Mouse (Mus musculus): ENCODE data around the gene Rhobtb1.

Rhobtb1 gene

DNA sequence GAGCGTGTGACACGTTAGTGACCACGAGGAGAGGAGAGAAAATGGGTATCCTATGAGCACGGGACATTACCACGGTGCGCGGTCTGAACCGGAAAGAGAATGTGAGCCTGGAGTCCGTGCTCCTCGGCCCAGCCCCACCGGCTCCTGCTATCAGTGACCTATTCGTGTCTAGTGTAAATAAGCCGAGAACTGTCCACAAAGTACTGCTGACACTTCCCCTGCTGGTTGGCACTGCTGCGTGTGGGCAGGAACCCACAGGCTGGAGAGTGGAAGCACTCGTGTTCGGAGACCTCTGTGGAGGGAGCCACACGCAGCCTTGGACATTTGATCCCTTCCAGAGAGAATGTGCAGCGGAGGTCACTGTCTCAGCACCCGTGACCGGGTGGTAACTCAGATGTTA, at the start of gene Rhobtb1:
Gene Rhobtb1 (plus strand): TSS at position 390 of the 400 bp plus-strand sequence.
- peak; percentile 5 for DNase-seq

- peak; percentile 80 for DNase-seq
These were observed 49.2 kb upstream of the Rhobtb1 start for GRCm38 (mm10) chr10:69101988-69102387.

DNA sequence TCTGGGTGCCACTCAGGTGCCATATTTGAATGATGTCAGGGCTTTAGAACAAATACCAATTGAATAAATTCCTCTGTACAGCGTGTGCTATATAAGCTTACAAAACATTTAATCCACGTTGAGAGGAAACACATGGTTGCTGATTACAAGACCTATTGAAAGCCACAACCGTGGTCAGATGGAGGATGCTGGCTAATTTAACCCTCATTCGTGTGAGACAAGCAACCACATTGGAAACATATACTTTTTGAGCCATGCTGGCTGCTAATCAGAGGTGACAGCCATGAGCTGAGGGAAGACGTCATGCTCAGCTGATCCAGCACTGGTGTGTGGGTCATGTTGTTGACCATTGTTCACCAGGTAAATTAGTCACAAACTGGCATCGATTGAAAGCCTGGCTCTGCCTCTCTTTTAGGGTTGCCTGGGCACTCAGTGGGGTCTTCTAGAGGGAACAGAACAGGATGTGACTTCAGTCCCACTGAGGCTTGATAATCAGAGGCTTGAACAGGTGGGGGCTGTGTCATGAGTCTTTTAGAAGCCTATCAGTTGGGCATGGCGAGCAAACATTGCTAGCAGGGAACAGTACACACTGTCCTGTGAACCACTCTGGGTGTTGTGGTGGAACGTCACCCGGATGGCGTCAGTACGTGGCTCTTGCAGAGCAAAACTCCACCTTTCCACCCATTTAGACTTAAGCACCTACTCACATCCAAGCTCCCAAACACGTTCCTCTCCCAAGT, 46.9 kb upstream of the Rhobtb1 start:
- DNase-seq, result peak; percentile 31

DNA sequence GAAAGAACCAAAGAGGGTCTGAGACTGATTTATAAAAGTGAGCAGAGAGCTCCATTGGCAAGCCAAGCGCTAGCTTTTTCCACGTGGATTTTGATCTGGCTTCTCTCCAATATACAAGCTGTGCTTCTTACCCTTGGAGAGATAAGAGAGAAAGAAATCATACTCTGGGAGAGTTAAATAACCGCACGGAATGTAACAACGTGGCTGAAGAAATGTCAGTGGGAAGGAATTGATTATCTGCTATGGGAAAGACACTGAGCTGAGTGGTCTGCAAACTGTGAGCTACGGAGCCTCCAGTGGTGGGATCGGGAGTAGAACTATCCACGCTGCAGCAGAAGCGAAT, 46.4 kb upstream of the Rhobtb1 start:
- no peak for DNase-seq

GRCm38 (mm10) chr10:69106796-69107195, 44.4 kb upstream of the Rhobtb1 start:
- DNase-seq, result no peak

GRCm38 (mm10) chr10:69107253-69107652, 44.0 kb upstream of the Rhobtb1 start:
- DNase-seq, result peak; percentile 71

DNA sequence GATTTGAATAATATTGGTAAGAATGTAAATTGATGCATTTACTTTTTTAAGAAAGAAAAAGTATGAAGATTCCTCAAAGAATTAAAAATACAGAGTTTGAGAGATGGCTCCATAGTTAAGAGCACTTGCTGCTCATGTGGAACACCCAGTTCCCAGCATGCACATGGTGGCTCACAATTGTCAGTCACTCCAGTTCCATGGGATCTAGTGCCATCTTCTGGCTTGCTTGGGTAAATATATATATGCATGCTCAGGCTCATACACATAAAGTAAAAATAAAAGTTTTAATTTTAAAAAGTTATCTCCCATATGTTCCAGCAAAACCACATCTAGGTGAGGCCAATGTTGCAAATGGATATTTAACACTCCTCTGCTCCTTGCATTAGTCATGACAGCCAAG, 36.9 kb upstream of the Rhobtb1 start:
- DNase-seq, result peak; percentile 25

DNA sequence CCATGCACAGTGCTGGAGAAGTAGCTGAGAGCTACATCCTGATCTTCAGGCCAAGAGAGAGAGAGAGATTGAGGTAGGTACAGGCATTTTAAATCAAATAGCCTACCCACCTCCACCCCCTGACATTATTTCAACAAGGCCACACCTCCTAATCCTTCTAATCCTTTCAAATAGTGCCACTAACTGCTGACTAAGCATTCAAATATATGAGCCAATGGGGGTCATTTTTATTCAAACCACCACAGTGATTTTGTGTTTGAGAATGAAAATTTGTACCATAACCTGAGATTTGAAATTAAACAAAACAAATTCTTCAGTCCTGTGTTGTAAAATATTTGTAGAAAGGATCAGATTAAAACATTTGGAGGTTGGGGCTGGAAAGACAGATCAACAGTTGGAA, 33.2 kb upstream of the Rhobtb1 start:
- no peak for DNase-seq

- DNase-seq, result no peak
These were observed 32.3 kb upstream of the Rhobtb1 start for GRCm38 (mm10) chr10:69118893-69119292.

GRCm38 (mm10) chr10:69119456-69119855, 31.8 kb upstream of the Rhobtb1 start:
- DNase-seq, result no peak

DNA sequence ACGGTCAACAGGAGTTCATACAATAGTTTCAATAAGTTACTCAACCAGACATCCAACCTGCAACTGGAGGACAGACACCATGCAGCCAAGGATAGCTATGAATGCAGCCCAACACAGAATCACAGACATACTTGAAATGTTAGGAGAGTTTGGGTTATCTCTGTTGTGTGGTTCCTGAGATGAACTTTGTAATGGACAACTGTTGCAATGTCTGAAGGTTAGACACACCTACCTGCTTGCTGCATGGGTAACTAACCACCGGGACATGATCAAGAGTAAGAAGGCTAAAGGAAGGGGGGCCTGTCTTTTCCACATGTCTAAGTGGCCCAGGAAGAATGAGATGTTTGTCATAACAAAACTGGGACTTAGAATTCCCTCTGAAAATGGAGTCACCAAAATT, 24.7 kb upstream of the Rhobtb1 start:
- DNase-seq, result no peak

- no peak for DNase-seq
These were observed 22.7 kb upstream of the Rhobtb1 start for GRCm38 (mm10) chr10:69128531-69128930.

- no peak for DNase-seq
These were observed 20.6 kb upstream of the Rhobtb1 start for GRCm38 (mm10) chr10:69130613-69131012.

- DNase-seq, result no peak
These were observed 16.9 kb upstream of the Rhobtb1 start for GRCm38 (mm10) chr10:69134356-69134755.

DNA sequence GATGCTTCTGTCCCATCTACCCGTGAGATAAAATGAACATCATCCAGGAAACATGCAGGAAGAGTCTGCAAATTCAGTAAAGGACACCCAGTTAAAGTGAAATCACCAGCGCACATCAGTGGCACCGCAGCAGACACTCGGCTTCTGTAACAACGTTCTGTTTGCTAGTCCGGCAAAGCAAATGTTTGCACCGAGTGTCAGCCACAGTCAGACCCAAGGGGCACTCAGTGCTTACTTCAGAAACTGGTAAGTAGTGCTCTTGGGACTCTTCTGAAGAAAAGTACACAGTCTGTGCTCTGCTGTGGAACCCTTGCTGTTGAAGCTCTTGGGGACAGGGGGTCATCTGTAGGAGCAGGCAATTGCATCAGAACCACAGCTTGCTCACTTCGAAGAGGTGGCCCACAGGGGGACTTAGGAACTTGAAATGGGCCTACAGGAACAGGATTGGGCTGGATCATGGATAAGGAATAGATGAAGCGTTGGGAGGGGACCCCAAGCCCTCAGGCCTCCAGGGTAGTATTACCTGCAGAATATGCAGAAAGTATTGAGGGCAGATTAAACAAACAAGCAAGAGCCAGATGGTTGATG, 14.9 kb upstream of the Rhobtb1 start:
- peak; percentile 70 for DNase-seq

- no peak for DNase-seq
These were observed 2.0 kb upstream of the Rhobtb1 start for GRCm38 (mm10) chr10:69149252-69149651.

- DNase-seq, result no peak
These were observed 1.7 kb downstream of the Rhobtb1 start for GRCm38 (mm10) chr10:69152971-69153370.

DNA sequence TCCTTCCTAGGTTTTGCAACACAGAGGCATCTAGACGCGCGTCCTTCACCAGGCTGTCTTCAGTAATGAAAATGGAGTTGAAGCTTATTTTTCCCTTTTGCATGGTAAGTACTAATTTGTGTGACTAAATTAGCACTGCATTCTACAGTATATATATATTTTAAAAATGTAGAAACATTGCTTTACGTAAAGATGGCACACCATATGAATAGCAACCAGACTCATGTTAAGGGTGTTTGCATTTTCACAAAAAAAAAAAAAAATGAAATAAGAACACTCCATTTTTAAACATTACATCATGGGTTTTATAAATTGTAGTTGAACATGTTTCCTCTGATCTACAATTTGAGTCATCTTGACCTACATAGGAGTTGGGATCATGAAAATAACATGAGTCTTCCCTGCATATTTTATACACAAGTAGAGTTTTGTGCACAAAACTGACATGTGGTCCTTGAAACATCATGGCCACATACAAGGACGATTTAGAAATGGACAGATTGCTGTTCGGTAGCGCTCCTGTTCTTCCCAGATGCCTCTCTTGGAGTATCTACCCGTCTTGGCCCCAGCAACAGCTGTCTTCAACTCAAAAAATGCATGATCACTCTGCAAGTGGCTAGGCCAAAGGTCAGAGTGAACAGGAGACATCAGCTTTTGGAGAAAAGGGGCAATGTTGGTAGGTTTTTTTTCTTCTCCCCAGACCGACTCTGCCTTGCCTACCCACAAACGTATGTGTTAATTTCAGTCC, 4.4 kb downstream of the Rhobtb1 start:
- DNase-seq, result no peak

DNA sequence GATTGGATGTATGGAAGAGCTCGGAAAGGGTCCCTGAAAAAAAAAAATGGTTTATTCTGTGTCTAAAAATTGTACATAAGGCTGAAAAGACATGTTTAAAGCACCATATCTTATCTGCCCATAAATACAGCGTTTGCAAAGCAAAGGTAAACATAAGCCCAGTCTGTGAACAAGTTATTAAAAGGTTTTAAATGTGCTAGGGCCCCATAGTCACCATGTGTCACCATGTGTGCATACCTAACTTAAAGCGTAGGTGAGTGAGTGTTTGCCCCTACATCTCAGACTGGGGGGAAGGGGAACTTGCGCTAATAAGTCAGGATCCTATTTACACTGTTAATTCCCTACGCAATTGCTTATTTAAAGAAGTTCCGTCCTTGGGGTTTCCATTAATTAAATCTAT, 5.2 kb downstream of the Rhobtb1 start:
- DNase-seq, result no peak

DNA sequence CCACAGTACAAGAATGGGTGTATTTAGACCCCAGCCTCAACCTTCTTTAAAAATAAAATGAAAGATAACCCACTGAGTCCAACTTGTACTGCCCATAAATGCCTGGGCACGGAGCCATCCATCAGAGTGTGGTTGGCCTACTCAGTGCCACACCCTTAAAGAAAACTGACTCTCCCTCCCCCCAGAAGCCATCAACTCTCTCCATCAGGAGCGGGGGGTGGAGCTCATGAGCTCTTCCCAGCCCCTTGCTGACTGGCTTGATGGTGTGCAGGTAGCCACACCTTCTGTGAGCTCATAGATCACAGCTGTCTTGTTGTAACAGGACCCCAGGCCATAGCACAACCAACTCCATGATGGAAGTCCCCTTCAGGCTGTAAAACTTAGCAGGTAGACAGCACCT, 6.2 kb downstream of the Rhobtb1 start:
- no peak for DNase-seq

GRCm38 (mm10) chr10:69160877-69161276, 9.6 kb downstream of the Rhobtb1 start:
- no peak for DNase-seq

- no peak for DNase-seq
These were observed 10.3 kb downstream of the Rhobtb1 start for GRCm38 (mm10) chr10:69161503-69161902.

GRCm38 (mm10) chr10:69162577-69162976, 11.3 kb downstream of the Rhobtb1 start:
- DNase-seq, result no peak

GRCm38 (mm10) chr10:69163216-69163615, 12.0 kb downstream of the Rhobtb1 start:
- no peak for DNase-seq

Measured in lung, postnatal 36 days (tissue).